ENCODE assay signal across 15 mouse cellular contexts in genomic region chr2:76504122-76504839, GRCm38 (mm10).
A peak's percentile ranks its signal among the peaks of the same experiment; 100 is the strongest.
DNase-seq lines count a peak whose midpoint lies in the region; ATAC-seq lines count a peak whose summit lies in the region.
"Had no signal": no experiment of that assay in that cellular context is flagged by ENCODE, and none has a peak within 500 bp of the region (broad histone marks: within the 10 kb centered on the region; RNA-seq: fewer than 3 reads in every experiment).

No protein-coding gene starts in this region.

- H3K4me1 ChIP-seq in intestine, embryonic 16.5 days (ENCODE audit: control insufficient read depth, insufficient read depth, low read length), result no peaks in the 10 kb centered on the region
- no peaks in the 10 kb centered on the region for H3K4me1 ChIP-seq in hindbrain, embryonic 13.5 days (replicated peaks)
- H3K4me1 ChIP-seq: embryonic facial prominence, embryonic 12.5 days; neural tube, embryonic 12.5 days had no signal

- H3K36me3 ChIP-seq in intestine, embryonic 16.5 days (ENCODE audit: control insufficient read depth, insufficient read depth, low read length), result no peaks in the 10 kb centered on the region
- H3K36me3 ChIP-seq in hindbrain, embryonic 13.5 days, result no peaks in the 10 kb centered on the region
- H3K36me3 ChIP-seq: embryonic facial prominence, embryonic 12.5 days; limb, embryonic 10.5 days; midbrain, embryonic 10.5 days; neural tube, embryonic 12.5 days had no signal

- intact Hi-C loops in heart, postnatal 10 days (cut with DNase I), result no loop called here

- no peak overlapping the region for H3K4me3 ChIP-seq in intestine, embryonic 16.5 days (ENCODE audit: low read length)
- no peak overlapping the region for H3K4me3 ChIP-seq in hindbrain, embryonic 13.5 days
- H3K4me3 ChIP-seq: embryonic facial prominence, embryonic 12.5 days; limb, embryonic 10.5 days; midbrain, embryonic 10.5 days; neural tube, embryonic 12.5 days had no signal

- no peaks in the 10 kb centered on the region for H3K9me3 ChIP-seq in intestine, embryonic 16.5 days (ENCODE audit: control insufficient read depth, low read length)
- peaks cover 5% of the 10 kb centered on the region; the same call in 1 of the 2 replicates for H3K9me3 ChIP-seq in hindbrain, embryonic 13.5 days
- H3K9me3 ChIP-seq: embryonic facial prominence, embryonic 12.5 days; limb, embryonic 10.5 days; neural tube, embryonic 12.5 days had no signal

- ATAC-seq in intestine, embryonic 16.5 days, result peak; percentile 44
- ATAC-seq in hindbrain, embryonic 13.5 days (ENCODE audit: low FRiP score), result no peak
- ATAC-seq: forebrain, embryonic 14.5 days; liver, postnatal 0 days had no signal

- DNase-seq in layer of hippocampus, adult 11-12 months (ENCODE audit: low spot score), result peak; percentile 28
- DNase-seq in layer of hippocampus, adult 9-10 months (ENCODE audit: low spot score), result no peak
- DNase-seq in Muller cell, postnatal 12 days (ENCODE audit: inconsistent ontology term), result peak; percentile 91
- peak; percentile 67 for DNase-seq in kidney, postnatal 14 days
- no peak for DNase-seq in urinary bladder, postnatal 36 days (ENCODE audit: low spot score in 2 of 2)
- DNase-seq in heart, postnatal 10 days, result no peak
- DNase-seq: cerebellum, adult 9-10 months; liver, postnatal 0 days had no signal

- no peaks in the 10 kb centered on the region for H3K27me3 ChIP-seq in intestine, embryonic 16.5 days (replicated peaks; ENCODE audit: control insufficient read depth, insufficient read depth, low read length)
- no peaks in the 10 kb centered on the region for H3K27me3 ChIP-seq in hindbrain, embryonic 13.5 days
- H3K27me3 ChIP-seq: embryonic facial prominence, embryonic 12.5 days; neural tube, embryonic 12.5 days had no signal

- no peak overlapping the region for H3K27ac ChIP-seq in intestine, embryonic 16.5 days (ENCODE audit: low read length)
- H3K27ac ChIP-seq in hindbrain, embryonic 13.5 days, result no peak overlapping the region
- H3K27ac ChIP-seq: embryonic facial prominence, embryonic 12.5 days; limb, embryonic 10.5 days; midbrain, embryonic 10.5 days; neural tube, embryonic 12.5 days had no signal

- 43% methylated on average over 12 of the region's 12 CpGs for WGBS in intestine, embryonic 16.5 days
- WGBS in hindbrain, embryonic 13.5 days, result 57% methylated on average over 12 of the region's 12 CpGs

- no peak overlapping the region for H3K4me2 ChIP-seq in intestine, embryonic 16.5 days (ENCODE audit: low read depth, low read length)
- H3K4me2 ChIP-seq in hindbrain, embryonic 13.5 days, result no peak overlapping the region
- H3K4me2 ChIP-seq: embryonic facial prominence, embryonic 12.5 days; neural tube, embryonic 12.5 days had no signal

- no peak overlapping the region for H3K9ac ChIP-seq in intestine, embryonic 16.5 days (ENCODE audit: low read depth, low read length)
- no peak overlapping the region for H3K9ac ChIP-seq in hindbrain, embryonic 13.5 days
- H3K9ac ChIP-seq: embryonic facial prominence, embryonic 12.5 days; liver, postnatal 0 days; neural tube, embryonic 12.5 days had no signal

Comparison
In these comparisons a context has a peak if more than half of its experiments do, and no peak if none do; other contexts are left out.
1. DNase-seq: peak in layer of hippocampus, adult 11-12 months (single experiment), Muller cell, postnatal 12 days (single experiment) and kidney, postnatal 14 days (single experiment); none in layer of hippocampus, adult 9-10 months (single experiment), urinary bladder, postnatal 36 days (0 of 2) and heart, postnatal 10 days (0 of 2).